Mouse (Mus musculus): Measurements from ENCODE around the gene St8sia6. TPM values are rescaled to one million over a fixed set of nuclear protein-coding genes. Genes with fewer than 3 reads are reported as not detected.
A peak's percentile ranks its signal among the peaks of the same experiment; 100 is the strongest.
"Not testable (repeated sequence)": the region's sequence is repeated elsewhere in the genome, so short reads cannot be mapped to it uniquely, and the experiment has no call there.

The St8sia6 gene
- polyA plus RNA-seq, 1 experiment = 0.61 TPM

DNA sequence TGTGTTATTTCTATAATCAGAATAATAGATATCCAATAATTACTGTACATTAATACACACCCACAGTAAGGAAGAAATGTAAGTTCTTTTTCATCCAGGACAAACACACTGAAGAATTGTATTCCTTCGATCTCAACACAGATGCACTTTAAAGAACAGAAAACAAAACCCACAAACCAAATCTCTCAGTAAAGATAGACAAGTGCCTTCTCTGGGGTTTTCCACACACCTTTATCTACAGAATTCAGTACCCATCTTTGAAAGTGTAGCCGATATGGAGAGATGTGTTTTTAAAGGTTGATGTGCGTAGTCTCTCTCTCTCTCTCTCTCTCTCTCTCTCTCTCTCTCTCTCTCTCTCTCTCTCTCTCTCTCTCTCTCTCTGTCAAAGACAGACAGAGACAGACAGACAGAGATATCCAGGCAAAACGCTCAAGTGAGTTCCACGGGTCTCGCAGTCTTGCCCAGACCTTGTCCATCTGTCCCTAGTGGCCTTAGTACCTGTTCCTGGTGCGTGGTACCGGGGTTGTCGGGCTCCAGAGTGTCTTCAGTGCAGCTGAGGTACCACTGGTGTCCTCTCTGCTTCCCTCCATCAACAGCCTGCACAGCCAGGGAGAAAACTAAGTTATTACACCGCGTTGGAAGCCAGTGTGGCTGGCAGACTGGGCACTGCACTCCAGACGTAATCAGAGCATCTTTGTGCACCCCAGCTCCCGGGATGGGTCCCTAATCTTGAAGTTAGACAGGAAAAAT, 1.4 kb downstream of the St8sia6 start:
- peak overlapping the region; percentile 46; the same call in 1 of the 2 replicates for H3K4me3 ChIP-seq (ENCODE audit: insufficient read depth, low read length)
- H3K4me1 ChIP-seq (ENCODE audit: control insufficient read depth, insufficient read depth, low read length) = no peaks in the 10 kb centered on the region
- no peak for TF ChIP-seq POLR2A (IDR thresholded peaks at IDR 0.05; ENCODE audit: extremely low read depth, insufficient read depth, low read length)
- no peak for TF ChIP-seq CTCF (IDR thresholded peaks at IDR 0.05; ENCODE audit: extremely low read depth, insufficient read depth, low read length)
- H3K27ac ChIP-seq (ENCODE audit: insufficient read depth, low read length) = no peak overlapping the region

DNA sequence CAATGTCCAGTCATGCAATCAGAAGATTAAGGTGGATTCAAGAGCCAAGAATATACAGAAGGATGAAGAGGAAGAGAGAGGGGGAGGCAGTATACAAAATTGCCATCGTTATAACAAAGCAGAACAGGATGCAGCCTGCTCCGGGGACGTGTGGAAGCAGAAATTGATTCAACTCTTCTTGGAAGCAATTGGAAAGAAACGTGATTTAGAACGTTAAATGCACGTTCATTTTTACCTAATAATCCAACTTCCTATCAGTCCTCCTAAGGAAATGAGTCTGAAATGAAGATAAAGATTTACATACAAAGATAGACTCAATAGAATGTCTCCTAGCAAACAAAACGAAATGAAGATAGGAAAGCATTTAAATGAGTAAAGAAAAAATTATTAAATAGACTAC, 2.3 kb downstream of the St8sia6 start:
- no peak overlapping the region for H3K4me3 ChIP-seq (ENCODE audit: insufficient read depth, low read length)
- no peak for TF ChIP-seq CTCF (IDR thresholded peaks at IDR 0.05; ENCODE audit: extremely low read depth, insufficient read depth, low read length)
- TF ChIP-seq POLR2A (IDR thresholded peaks at IDR 0.05; ENCODE audit: extremely low read depth, insufficient read depth, low read length) = no peak
- no peaks in the 10 kb centered on the region for H3K4me1 ChIP-seq (ENCODE audit: control insufficient read depth, insufficient read depth, low read length)
- no peak overlapping the region for H3K27ac ChIP-seq (ENCODE audit: insufficient read depth, low read length)

DNA sequence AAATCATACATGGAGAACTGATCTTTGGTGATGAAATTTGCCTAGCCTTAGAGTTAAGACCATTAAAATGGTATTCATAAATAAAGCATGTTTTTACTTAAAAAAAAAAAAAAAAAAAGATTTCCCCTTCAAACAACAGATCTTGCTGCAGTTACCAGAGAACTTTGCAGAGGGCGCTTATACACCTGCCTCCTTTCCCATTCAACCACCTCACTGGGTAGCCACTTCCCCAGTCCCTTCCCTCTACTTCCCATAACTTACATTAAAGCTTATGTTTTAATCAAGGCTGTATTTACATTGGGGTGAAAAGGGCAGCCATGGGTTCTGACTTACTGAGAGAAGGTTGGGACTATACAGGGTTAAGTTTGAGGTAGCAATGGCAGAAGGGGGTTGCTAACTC, 4.5 kb downstream of the St8sia6 start:
- H3K27ac ChIP-seq (ENCODE audit: insufficient read depth, low read length) = no peak overlapping the region
- H3K4me3 ChIP-seq (ENCODE audit: insufficient read depth, low read length) = no peak overlapping the region
- no peaks in the 10 kb centered on the region for H3K4me1 ChIP-seq (ENCODE audit: control insufficient read depth, insufficient read depth, low read length)
- no peak for TF ChIP-seq POLR2A (IDR thresholded peaks at IDR 0.05; ENCODE audit: extremely low read depth, insufficient read depth, low read length)
- TF ChIP-seq CTCF (IDR thresholded peaks at IDR 0.05; ENCODE audit: extremely low read depth, insufficient read depth, low read length) = no peak

DNA sequence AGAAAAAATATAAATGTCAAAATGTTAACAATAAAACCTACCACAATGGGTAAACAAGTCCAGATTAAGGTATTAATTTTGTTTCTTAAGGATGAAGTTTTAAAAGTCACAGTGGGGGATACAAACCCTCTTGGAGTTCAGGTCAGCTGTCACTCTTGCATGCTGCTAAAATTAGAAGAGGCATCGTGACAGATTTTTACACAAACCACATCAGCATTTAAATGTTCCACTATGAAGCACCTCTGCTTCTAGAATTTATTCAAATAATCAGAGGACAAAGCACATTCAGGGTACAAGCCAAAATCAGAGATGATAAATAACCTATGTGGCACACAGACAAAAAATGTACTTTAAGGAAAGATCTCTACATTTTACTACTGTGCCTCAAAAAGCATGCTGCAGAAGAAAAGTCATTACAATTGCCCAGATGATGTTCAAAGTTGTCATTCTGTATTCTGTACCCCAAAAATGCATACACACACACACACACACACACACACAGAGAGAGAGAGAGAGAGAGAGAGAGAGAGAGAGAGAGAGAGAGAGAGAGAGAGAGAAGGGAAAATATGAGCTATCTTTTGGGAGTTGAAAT, 7.2 kb downstream of the St8sia6 start:
- TF ChIP-seq POLR2A (IDR thresholded peaks at IDR 0.05; ENCODE audit: extremely low read depth, insufficient read depth, low read length) (no peak), CTCF (IDR thresholded peaks at IDR 0.05; ENCODE audit: extremely low read depth, insufficient read depth, low read length) (no peak)
- Histone ChIP-seq H3K27ac (ENCODE audit: insufficient read depth, low read length) (no peak overlapping the region), H3K4me3 (ENCODE audit: insufficient read depth, low read length) (no peak overlapping the region), H3K4me1 (ENCODE audit: control insufficient read depth, insufficient read depth, low read length) (no peaks in the 10 kb centered on the region)

DNA sequence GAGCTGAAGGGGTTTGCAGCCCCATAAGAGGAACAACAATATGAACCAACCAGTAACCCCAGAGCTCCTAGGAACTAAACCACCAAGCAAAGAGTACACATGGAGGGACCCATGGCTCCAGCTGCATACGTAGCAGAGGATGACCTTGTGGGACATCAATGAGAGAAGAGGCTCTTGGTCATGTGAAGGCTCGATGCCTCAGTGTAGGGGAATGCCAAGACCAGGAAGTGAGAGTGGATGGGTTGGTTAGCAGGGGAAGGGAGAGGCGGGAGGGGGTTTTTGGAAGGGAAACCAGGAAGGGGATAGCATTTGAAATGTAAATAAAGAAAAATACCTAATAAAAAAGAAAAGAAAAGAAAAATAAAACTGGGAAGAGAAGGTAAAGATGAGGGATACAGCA, 7.9 kb downstream of the St8sia6 start:
- not testable (repeated sequence) for H3K27ac ChIP-seq (ENCODE audit: insufficient read depth, low read length); H3K4me3 ChIP-seq (ENCODE audit: insufficient read depth, low read length); H3K4me1 ChIP-seq (ENCODE audit: control insufficient read depth, insufficient read depth, low read length)

DNA sequence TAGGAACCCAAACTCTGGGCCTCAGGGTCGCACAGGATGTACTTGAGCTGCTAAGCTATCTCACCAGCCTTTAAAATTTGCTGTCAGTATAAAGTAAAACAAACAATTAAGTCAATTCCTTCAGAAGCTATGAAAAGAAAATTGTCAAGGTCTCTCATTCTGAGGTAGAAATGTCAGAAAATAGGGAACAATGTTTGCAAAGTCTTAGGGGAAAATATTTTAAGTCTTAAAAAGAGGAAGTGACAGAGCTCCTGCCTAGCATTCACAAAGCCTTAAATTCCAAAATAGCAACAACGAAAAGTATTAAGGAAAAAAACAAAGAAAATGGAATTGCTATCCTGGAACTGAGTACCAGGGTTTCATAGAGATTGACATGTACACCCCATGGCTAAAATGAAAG, 8.6 kb downstream of the St8sia6 start:
- no peak overlapping the region for H3K27ac ChIP-seq (ENCODE audit: insufficient read depth, low read length)
- H3K4me1 ChIP-seq (ENCODE audit: control insufficient read depth, insufficient read depth, low read length) = no peaks in the 10 kb centered on the region
- TF ChIP-seq POLR2A (IDR thresholded peaks at IDR 0.05; ENCODE audit: extremely low read depth, insufficient read depth, low read length) (no peak), CTCF (IDR thresholded peaks at IDR 0.05; ENCODE audit: extremely low read depth, insufficient read depth, low read length) (no peak)
- H3K4me3 ChIP-seq (ENCODE audit: insufficient read depth, low read length) = no peak overlapping the region

DNA sequence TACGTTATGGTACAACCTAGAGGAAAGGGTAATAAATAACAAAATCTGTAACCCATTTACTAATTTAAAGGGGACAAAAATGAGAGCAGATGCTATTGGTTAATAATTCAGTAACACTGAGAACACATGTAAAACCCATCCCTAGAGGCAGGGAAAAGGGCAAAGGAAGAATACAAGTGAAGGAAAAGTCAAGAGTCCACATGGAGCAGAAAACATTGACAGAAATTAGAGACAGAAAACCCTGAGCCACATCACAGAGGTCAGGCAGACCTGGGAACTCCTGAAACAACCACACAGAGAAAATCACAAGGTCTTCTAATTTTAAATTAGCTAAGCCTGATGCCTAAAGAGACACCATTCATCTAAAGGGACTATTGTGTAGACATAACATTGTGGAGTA, 9.4 kb downstream of the St8sia6 start:
- H3K4me3 ChIP-seq (ENCODE audit: insufficient read depth, low read length) = no peak overlapping the region
- H3K4me1 ChIP-seq (ENCODE audit: control insufficient read depth, insufficient read depth, low read length) = no peaks in the 10 kb centered on the region
- TF ChIP-seq CTCF (IDR thresholded peaks at IDR 0.05; ENCODE audit: extremely low read depth, insufficient read depth, low read length) = no peak
- no peak for TF ChIP-seq POLR2A (IDR thresholded peaks at IDR 0.05; ENCODE audit: extremely low read depth, insufficient read depth, low read length)

DNA sequence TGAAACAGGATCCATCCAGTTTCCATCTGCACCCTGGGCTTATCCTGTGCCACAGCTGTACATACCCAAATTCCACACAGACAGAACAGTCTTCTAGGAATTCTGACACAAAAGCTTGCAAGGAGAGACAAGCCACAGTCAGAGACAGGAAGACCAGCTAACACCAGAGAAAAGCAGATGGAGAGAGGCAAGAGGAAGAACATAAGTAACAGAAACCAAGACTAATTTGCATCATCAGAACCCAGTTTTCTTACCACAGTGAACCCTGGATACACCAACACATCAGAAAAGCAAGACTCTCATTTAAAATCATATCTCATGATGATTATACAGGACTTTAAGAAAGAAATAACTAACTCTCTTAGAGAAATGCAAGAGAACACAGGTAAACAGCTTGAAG, 16.8 kb downstream of the St8sia6 start:
- no peaks in the 10 kb centered on the region for H3K4me1 ChIP-seq (ENCODE audit: control insufficient read depth, insufficient read depth, low read length)
- no peak overlapping the region for H3K27ac ChIP-seq (ENCODE audit: insufficient read depth, low read length)
- no peak overlapping the region for H3K4me3 ChIP-seq (ENCODE audit: insufficient read depth, low read length)
- TF ChIP-seq CTCF (IDR thresholded peaks at IDR 0.05; ENCODE audit: extremely low read depth, insufficient read depth, low read length) (no peak), POLR2A (IDR thresholded peaks at IDR 0.05; ENCODE audit: extremely low read depth, insufficient read depth, low read length) (no peak)

More for the DNA sequence above, 9.4 kb downstream of the St8sia6 start:
- H3K27ac ChIP-seq (ENCODE audit: insufficient read depth, low read length) = no peak overlapping the region

DNA sequence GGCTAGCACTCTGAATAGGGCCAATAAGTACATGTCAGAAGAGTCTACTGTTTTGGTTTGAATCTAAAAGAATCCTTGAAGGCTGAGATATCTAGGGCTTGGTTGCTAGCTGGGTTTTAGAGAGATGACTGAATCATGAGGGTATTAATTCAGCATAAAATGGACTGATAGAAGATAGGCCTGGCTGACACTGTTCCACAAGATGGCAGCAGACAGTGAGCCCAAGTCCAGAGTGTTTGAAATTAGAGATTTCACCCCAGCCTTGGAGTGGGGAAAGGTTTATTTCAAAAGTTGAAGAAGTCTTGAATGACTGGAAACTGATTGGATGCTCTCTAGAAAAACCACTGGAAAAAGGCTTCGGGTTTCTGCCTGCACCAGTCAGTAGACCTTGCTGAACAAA, 17.4 kb downstream of the St8sia6 start:
- Histone ChIP-seq H3K4me1 (ENCODE audit: control insufficient read depth, insufficient read depth, low read length) (no peaks in the 10 kb centered on the region), H3K4me3 (ENCODE audit: insufficient read depth, low read length) (no peak overlapping the region), H3K27ac (ENCODE audit: insufficient read depth, low read length) (no peak overlapping the region)
- TF ChIP-seq CTCF (IDR thresholded peaks at IDR 0.05; ENCODE audit: extremely low read depth, insufficient read depth, low read length) (no peak), POLR2A (IDR thresholded peaks at IDR 0.05; ENCODE audit: extremely low read depth, insufficient read depth, low read length) (no peak)

DNA sequence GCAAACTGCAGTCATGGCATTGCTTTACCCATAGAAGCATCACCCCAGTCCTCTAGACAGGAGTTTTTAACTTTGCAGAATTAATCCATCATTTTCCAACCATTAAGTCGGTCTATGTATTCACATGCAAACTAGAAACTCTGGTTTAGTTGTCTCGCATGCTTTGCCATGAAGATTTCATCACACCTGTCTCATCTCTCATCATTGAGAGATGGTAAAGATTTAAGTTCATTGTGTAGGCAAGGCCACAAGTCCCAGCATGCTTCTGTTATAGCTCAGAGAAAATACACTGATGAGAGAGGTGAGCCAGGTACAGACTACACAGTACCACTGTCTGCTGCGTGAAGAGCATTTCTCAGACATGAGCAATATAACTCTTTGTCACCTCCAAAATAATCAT, 18.8 kb downstream of the St8sia6 start:
- H3K4me1 ChIP-seq (ENCODE audit: control insufficient read depth, insufficient read depth, low read length) = no peaks in the 10 kb centered on the region
- H3K27ac ChIP-seq (ENCODE audit: insufficient read depth, low read length) = no peak overlapping the region
- no peak for TF ChIP-seq CTCF (IDR thresholded peaks at IDR 0.05; ENCODE audit: extremely low read depth, insufficient read depth, low read length)
- no peak for TF ChIP-seq POLR2A (IDR thresholded peaks at IDR 0.05; ENCODE audit: extremely low read depth, insufficient read depth, low read length)
- no peak overlapping the region for H3K4me3 ChIP-seq (ENCODE audit: insufficient read depth, low read length)

Measured in cortical plate, adult 2 months (tissue).